Mouse (Mus musculus) brain, embryonic 18.5 days (tissue): ENCODE results near the gene Lrig1.

Experiments used
- DNase-seq: peaks from one replicate; pipeline ENCODE4 v3.0.0-alpha.2; 2012; ENCODE audit warnings: low read depth, low spot score

Gene Lrig1

DNA sequence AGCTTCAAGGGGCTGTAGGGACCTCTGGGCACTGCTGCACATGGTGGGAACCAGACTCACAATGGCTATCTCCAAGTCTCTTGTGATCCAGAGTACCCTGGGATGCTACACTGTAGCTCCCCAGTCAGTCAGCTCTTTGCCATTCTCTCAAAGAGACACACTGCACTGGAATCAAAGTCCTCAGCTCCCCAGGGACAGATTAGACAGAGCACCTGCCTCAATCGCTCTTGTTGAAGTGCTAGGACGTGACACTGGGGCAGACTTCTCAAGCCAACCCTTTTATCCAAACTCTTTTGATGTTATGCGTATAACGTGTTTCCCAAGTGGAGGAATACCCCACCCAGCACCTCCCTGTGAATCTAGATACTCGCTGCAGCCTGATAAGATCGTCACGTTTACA is 23.7 kb downstream of the Lrig1 start:
- DNase-seq = no peak

DNA sequence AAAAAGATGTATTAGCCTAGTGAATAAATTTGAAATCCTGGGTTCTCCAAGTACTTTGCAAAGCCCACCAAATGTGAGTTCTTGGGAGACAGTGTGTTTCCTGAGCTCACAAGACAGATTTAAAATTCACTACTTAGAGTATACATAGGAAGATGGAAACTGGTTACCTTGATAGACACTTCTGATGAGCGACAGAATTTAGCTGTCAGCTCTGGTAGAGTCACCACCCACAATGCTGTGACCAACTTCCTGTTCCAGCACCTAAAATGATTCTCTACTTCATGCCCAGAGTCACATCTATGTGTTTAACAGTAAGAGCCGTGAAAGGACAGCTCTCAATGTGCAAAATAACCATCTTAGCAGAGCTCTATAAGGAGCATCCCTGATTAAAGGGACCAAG is 27.5 kb downstream of the Lrig1 start:
- DNase-seq = no peak

DNA sequence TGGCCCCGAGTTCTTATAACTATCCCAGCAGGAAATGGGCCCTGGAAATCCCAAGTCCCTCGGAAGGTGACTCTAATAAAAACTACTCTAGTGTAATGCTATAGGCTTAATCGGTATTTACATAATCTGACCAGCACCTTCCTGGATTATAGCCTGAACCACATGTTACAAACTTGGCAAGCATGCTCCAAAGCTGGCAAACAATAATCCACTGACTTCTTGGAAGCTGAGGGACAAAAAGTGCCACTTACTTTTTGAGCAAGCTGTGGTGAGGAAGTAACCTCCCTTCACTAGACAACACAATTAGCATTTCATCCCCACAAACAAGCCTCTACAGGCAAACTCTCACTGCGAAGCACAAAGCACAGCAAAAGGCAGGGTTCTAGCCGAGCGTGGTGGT is 30.6 kb downstream of the Lrig1 start:
- DNase-seq = no peak

DNA sequence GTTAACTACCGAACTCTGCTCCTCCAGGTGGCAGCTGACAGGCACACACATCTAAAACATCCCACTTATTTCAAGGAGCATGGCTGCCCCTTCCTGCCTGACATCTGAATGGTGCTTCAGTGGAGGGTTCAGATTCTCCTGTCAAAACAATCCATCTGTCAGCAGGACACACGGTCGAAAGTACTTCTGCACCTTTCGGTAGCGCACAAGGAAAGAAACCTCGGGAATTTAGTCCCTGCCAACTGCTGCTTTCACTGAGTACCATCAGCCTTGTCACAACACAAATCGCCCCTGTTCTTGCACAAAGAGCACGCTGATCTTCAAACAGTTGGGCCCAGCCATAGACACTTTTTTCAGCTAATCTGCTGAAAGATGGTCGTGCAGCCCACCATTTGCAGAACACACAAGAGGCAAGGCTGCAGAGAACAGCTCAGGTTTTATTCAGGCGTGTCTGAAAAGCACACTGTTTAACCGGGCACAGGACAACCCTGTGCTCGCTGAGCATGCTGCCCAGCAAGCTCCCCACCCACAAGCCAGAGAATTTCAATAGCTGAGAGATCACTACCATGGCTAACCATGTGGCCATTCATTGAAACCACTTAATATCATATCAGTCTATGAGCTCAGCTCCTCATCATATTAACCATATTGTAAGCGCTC is 31.6 kb downstream of the Lrig1 start:
- no peak for DNase-seq

DNA sequence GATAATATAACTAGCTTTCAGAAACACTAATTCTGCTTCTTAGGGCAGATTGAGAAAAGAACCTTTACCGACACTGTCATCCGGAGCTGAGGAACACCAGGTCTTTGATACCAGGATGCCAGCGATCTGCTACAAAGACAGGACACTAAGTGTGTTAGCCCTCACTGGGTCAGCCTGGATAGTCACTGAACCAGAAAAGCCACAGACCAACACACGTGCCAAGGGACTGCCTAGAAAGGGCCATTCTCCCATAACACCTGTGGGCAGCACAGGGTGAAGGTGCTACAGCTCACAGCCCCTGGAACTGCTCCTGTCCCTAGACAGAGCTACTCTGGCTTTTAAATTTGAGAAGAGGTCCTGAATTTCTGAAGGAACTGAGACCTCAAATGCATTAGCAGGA is 32.8 kb downstream of the Lrig1 start:
- no peak for DNase-seq

DNA sequence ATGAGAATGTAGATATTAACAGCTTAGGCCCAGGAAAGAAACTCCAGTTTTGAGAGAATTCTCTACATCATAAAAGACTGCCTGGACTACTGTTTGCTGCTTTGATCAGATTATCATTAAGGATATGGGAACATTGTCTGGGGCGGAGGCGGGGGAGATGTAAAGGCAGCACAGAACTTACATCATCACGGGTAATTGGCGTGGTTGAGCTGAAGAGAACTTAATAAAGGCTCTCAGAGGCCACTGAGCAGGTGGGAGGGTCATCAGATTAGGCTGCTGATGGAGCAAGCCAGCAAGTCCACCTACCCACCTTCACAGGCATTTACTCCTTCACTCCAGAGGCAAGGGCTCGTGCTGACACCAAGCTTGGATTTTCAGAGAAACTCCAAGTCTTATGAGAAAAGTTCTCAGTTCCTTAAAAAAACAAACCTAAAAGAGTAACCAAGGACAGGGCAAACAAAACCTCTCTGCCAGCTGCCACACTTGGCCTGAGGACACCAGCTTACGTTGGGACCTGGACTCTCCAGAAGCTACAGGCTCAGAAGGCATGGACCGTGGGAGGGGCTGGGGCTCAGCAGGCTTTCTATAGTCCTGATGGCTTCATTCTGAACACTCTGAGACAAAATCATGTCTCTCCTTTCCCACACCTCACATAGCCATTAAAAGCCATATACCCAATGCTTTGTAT is 33.4 kb downstream of the Lrig1 start:
- no peak for DNase-seq

DNA sequence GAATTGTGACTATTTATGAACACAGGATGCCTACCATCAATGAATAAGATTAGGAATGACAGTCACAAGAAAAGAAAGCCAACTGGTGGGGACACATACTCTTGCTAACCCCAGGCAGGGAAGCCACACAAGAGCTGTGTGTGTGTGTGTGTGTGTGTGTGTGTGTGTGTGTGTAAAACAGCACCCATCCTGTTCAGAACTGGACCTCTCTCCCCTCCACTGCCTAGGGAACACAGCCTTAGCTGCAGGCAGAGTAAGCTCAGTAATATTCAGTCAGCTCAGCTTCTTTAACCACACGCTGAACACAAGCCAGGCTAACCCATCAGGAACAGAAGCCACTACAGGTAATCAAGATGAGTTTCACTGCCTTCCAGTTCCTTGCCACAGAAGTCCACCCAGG is 34.3 kb downstream of the Lrig1 start:
- DNase-seq = no peak

DNA sequence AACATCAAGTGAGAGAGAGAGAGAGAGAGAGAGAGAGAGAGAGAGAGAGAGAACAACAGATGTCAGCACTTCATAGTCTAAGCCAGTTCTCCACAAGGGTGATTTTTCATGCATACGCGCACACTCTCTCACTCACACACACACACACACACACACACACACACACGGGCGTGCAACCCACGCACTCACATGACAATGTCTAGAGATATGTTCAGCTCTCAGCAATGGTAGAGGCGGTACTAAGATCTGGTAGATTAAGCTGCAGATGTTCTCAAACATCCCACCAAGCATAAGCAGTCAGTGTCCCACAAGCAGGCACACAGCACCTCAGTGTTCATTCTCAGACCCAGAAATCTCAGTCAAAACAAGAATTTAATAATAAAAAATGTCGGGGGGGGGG is 34.7 kb downstream of the Lrig1 start:
- DNase-seq = no peak

DNA sequence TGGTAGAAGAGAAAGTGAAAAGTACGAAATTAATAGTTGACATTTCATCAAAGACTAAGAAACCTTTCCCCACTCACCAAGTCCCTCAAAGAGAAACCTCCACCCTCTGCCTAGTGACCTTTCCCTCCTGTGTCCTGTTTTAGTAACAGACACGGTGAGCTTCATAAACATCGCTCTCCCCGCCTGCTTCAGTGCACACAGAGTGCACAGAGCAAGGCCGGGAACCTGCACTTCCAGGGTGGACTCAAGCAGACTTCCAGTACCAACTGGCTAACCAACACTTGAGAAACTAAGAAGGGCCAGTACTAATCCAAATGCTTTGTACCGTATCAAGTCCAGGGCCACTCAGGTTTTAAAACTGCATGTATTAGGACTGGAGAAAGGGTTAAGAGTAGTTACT is 36.0 kb downstream of the Lrig1 start:
- DNase-seq = no peak

DNA sequence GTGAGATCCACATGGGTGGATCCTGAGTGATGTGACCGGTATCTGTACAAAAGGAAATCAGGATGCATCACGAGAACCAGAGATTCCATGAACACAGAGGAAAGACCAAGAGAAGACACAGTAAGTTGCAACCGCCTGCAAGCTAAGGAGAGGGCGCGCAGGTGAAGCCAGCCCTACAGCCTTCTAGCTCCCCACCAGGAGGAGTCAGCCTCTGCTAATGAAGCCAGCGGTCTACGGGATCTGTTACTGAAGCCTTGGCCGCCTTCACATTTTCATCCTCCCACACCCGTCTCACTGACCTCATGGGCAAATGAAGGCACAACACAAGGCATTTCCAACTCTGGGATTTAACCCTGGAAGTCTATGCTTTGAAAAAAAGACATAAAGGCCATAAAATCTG is 38.0 kb downstream of the Lrig1 start:
- no peak for DNase-seq

DNA sequence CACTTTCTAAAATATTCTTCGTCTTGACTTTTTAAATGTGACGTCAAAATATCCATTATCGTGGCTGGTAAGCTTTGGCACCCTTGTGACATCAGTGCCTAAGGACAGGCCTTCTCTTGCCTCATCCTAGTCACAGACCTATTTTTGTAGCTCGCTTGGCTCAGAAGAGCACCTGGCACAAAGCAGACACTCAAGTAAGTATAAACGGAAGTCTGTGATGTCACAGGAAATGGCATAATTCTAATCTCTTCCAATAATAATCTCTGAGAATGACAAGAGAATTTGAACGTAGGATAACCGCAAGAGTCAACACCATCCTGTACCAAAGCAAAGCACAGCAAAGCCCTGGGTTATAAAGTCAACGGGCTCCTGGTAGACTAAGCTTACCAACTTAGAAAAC is 38.6 kb downstream of the Lrig1 start:
- no peak for DNase-seq

DNA sequence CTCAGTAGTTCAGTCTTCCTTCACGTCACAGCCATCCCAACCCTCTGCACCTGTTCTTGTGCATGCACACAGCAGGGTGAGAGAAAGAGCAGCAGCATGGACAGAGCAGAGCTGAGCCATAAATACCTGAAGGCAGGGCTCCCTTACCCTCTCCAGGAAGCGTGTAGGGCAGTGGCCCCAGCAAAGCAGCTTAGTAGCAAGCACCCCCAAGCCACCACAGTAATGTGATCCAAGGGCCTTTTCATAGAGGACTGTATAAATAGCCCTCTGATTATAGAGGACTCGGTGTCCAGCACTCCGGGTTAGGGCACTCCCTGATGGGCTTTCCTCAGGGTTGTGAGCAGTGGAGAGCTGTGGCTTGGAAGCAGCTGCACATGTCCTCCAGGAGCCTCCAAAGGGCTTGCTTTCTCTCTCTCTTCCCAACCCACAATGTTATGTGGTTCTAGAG is 40.0 kb downstream of the Lrig1 start:
- DNase-seq = no peak

DNA sequence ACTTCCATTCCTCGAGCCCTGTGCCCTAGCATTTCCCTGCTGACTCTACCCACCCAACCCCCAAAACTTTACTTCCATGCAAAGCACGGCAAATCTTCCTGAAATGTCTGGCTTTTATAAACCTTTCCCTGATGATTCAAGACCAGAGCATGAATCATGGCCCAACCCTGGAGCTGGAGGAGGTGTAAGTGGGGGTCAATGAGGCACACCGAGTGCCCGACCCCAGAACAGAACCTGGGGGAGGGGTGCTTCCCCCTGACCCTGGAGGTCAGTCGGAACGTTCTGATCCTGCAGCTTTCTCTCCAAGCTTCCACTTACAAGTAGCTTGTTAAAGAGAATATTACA is 41.9 kb downstream of the Lrig1 start:
- DNase-seq = no peak

DNA sequence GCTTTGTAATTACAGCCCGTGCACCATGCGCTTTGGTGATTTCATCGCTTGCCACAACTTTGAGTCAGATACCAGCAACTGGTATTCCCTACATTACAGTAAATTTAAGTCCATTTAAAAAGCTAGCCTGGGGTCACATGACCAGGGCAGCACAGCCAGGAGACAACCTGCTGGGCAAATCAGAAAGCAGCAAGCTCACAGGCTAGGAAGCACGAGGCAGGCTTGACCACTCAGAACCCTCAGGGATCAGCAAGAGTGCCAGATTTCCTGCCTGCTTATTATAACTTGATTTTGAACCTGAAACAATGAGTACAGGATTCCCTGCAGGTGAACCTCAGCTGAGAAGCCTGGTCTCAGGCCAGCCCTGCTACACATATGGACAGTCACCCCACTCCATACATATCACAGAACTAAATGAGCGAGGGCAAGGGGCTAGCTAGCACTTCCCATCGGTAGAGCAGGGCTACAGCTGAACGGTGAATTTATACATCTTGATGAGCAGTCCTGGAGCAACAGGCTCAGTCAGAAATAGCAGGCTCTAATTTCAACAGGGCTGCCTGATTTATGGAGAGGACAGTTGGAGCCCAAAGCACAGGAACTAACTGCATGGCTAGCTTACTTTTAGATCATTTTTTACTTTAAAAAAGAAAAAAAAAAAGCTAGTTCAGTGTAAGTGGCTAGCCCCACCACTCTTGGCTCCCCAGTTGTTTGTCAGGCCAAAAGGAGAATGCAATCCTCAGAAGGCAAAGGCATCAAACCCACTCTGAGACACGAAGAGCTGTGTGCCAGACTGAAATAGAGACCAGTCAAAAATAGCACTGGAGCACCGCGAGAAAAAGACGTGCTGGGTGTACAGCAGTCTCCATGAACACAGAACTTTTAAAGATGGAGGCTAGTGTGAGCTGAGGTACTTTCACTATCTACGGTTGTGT is 42.5 kb downstream of the Lrig1 start:
- DNase-seq = no peak

DNA sequence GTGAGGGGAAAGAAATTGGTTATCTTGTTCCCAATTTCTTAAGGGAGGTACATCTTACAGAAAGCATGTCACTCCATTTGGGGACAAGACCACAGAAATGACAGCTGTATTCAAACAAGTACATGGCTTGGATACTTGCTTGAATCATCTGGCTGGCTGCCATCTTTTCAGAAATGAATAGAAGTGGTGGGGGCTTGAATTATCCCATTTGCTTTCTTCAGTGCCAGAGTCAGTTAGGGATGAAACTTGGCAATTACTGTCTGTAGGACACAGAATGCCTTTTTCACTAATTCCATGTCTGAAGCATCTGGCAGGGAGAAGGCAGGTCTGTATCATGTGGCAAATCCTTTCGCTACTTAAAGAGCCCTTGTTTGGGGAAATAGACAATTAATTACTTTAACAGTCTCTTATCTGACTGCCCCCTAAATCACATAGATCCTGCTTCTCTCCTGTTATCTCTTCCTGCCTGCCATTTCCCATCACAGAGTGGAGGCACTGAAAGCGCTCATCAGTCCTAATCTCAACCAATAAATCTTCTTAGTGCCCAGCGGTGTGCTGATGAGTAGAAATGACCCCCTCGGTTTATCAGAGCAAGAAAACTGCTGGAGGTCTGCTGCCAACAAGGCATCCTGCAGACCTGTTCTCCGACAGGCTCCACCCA is 44.0 kb downstream of the Lrig1 start:
- no peak for DNase-seq

DNA sequence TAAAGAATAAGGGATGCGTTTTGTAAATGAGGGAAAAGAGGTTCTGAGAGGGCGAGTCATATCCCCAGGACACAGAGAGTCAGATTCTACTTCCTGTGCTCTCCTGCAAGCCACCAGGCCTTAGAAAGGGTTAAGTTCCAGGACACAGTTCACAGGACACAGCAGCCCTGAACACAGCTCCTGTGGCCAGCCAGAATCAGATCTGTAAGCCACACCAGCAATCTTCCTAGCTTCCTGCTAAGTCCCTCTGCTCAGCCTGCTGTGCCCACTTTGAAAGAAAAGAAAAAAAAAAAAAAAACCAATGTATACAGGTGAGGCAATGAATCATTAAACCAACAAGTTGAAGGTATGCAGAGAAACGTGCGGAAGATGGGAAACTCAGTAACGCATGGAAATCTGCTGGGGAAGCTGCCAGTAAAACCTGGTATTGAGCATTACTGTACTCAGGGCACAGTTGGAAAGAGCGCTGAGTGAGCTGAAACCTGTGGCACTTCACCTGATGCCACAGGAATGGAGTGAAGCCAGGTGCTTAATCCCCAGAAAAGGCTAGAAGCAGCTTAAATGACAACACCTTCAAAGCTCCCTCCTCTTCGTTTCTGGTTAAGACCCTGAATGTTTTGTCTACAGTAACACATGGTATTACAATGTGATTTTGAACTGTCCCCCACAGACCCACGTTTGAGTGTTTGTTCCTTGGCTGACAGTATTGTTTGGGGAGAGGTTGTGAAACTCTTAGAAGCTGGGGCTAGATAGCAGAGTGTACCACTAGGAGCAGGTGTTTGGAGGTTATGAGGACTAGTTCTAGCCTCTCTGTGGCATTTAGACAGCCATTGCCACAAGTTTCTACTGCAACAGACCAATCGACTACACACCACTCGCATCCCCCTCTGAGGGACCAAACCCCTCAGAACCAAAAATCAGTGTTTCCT is 46.3 kb downstream of the Lrig1 start:
- no peak for DNase-seq

DNA sequence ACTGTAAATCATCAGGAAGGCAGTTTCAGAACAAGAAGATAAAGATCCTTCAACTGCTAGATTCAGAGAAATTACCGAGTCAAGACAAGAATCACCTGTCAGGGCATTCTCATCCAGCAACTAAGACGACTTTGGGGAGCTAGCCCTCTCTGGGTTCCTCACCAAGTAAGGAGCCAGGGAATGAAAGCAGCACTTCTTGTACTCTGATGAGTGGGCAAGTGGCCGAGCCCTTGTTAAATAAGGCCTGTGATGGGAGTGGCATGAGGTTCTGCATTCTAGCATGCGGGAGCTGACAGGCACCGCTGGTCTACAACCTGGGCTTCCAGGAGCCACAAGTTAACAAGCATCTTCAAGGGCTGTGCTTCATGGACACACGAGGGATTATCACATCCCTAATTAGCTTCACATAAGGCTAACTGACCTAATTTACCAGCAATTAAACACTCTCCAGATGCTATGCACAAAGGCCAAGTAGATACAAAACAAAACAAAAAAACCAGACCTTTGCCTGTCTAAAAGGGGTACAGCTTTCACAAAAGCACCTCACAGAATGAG is 47.2 kb downstream of the Lrig1 start:
- DNase-seq = no peak

DNA sequence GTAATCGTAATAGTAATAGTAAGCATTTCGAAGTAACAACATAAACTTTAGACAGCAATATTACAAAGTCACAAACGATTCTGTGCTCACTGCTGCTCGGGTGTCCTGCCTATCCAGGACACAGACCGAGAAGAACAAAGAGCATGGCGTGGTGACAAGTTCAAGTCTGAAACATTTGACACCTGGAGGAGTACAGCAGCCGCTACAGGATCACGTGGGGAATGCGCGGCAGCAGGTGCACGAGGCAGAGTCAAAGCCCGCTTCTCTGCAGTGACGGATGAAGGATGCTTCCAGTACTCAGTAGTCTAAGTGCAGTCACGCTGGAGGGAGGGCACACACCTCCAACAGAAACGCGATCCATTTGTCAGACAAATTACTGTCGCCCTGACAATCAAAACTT is 48.4 kb downstream of the Lrig1 start:
- no peak for DNase-seq

DNA sequence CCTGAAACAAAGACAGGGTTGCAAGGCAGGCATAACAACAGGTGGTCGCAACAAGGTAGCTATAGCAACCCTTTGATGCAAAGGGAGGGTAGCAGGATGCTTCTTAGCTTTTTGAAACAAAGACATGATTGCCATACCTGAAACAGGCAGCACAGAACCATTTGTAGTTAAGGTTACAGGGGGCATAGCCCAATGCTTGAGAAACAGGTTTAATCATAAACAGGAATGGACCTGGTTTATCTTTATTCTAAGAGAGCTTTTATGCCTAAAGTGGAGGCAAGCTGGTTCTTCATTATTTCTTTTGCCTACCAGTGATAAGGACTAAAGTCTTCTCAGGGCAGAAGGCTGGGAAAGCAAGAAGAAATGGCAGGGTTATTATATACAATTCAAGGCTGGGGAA is 50.3 kb downstream of the Lrig1 start:
- DNase-seq = no peak

DNA sequence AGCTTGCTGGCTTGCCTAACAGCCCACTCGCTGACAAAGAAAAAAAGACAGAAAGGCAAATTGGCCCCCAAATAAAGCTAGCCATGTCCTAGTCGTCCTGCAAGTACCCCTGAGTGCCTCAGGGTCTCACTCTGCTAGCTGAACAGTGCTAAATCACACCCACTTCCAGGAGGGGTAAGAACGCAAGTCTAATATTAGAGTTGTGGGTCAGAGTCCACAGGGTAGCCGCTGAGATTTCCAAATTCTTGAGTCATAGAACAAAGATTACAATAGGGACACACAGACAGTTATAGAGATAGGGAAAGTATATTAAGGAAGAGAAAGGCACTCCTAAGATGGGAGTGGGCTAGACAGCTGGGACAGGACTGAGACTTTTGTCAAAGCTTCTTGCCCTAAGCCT is 51.5 kb downstream of the Lrig1 start:
- no peak for DNase-seq
